Mouse (Mus musculus) adrenal gland, postnatal 36 days (tissue): Measurements from ENCODE around the gene Vmn1r54. TPM values are rescaled to one million over a fixed set of nuclear protein-coding genes. Genes with fewer than 3 reads are reported as not detected.
"Not testable (repeated sequence)": the region's sequence is repeated elsewhere in the genome, so short reads cannot be mapped to it uniquely, and the experiment has no call there.

Source experiments
- DNase-seq, 2 experiments: peaks; one replicate each; pipeline ENCODE4 v3.0.0; 2021; ENCODE audit warnings: mixed read lengths in 1 of 2
- long read RNA-seq, 2 experiments: library from polyadenylated mRNA; stranded (forward); transcript quantifications; one replicate each; pipeline ENCODE4 v2.0.0; 2021; ENCODE audit warnings: borderline sequencing depth in 2 of 2
- total RNA-seq, 2 experiments: library from RNA; stranded (reverse); gene quantifications; 2 replicates each; pipeline ENCODE4 v1.2.3; 2021

The Vmn1r54 gene
- total RNA-seq, result not detected
- long read RNA-seq, experiment 1, result 0 reads
- long read RNA-seq, experiment 2, result 0 reads

DNA sequence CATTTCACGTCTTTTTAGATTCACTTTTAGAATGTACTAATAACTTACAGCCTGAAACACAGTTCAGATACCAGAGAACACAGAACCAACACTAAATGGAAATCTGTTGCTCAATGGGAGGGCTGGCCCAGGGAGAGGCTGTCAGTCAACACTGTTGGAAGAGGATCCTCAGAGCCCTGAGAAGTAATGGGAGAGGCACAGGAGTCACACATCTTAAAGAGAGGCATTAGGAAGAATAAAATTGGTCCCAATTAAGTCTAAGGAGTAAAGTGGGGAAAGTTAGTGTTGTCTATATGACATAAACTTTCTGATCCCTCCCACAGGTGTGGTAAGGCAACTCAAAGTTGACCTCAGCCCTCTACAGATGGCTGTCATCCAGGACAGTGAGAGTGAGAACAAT lies at the start of gene Vmn1r54:
Gene Vmn1r54 (plus strand): TSS at position 301 of the 400 bp plus-strand sequence.
- DNase-seq, result no peak

DNA sequence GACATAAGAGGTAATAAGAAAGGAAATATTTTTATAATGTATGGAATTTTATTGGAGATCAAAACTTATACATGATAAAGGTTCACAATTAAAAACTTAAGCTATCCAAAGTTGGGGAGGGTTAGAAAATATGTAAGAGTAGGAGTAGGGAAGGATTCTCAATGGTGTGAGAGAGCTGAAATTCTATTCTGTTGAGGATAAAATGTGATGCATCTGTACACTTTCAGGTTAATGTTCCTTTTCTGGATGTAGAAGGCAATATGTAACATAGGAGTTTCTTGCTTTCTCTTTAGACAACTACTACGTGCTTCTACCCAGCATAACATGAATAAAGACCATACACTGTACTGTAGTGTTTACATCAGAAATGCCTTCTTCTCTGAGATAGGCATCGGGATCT lies 43.6 kb upstream of the Vmn1r54 start, which contains the start of gene V1ra8:
Gene V1ra8 (plus strand): TSS at position 301 of the 400 bp plus-strand sequence.
- DNase-seq, result not testable (repeated sequence)

DNA sequence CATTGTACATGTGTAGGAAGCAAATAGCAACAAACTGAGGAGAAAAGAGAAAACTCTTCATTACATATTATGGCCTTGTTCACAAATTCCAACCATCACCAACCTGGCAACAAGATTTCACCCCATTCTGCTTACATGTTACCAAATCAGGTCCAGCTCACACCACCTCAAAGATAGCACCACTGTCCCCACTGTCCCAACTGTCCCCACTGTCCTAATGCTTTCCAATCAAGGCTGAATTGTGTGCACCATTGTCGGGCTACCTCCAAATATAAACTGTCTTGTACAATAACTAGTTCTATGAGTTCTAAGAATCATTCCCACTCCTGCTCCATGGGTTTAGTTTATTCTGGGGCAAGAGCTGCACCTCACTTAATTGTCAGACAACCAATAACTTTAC lies 21.8 kb upstream of the Vmn1r54 start, which contains the start of gene Vmn1r53:
Gene Vmn1r53 (minus strand): TSS at position 101 of the 400 bp plus-strand sequence.
- no peak for DNase-seq

DNA sequence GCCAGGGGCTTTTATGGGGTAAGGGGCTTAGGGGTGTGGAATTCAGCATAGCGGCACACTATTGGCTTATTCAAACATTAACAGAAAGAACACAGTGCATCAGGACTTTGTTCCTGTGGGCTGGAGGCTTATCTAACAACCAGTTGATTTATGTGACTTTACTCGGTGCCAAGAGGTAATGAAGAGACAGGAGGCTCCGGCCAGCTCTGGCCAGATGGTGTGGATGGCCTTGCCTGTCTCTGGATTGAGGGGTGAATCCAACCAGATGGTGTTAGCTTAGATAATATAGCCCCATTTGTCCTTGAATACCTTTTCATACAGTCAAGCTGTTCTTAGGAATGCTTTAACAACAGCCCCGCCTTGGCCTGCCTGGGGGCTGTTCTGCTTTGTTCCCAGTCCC lies 14.0 kb upstream of the Vmn1r54 start:
- not testable (repeated sequence) for DNase-seq

DNA sequence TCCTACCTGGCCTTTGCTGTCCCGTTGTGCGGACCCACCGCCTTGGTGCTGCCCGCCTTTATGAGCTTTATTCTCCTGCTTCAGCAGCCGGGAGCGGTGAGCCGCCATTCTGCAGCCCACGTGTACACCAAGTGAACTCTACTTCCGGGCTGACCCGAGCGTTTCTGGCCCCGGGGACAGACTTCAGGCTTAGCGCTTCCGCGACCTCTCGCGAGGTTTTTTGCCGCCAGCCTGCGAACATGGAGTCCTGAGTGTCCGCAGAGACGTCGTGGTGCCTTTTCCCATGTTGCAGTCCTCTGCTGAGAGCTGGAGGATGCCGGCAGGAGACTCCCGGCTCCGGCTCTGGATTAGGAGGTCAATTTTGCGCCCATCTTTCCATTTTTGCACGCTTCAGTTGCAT lies 13.4 kb upstream of the Vmn1r54 start:
- no peak for DNase-seq

DNA sequence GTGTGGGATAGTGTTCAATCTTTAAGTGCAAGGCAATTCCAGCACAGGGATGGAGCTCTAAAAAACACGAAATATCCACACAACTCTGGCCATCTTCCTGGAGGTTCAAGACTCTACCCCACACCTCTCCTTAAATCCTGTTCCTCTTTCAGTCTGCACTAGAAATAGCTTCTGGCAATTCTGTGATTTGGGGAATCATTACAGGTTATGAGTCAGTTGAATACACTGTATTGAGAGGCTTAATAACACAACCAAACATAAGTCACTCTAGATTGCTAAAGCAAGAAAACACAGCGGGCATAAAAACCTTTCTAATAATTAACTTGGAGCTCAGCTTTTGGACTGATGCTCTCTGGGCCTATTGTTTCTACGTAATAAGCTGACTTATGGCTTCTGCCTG lies 2.1 kb upstream of the Vmn1r54 start:
- DNase-seq, result no peak

DNA sequence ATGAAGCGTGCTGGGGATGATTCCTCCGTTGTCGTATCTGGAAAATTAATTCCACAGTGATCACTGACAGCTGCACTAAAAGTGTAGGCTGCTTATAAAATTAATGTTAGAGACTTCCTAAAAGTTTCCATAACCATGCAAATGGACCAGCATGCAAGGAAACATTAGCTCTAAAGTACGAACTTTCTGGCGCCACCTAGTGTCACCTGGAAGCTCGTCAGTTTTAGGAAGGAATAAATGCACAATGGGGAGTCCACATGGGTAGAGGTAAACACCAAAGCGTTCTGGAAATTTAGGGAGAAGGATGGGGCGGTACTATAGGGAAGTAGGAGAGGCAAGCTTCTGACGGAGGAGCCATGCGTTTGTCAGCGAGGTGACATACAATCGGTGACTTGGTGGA lies 42.2 kb downstream of the Vmn1r54 start:
- peak; percentile 14 to 35 for DNase-seq

DNA sequence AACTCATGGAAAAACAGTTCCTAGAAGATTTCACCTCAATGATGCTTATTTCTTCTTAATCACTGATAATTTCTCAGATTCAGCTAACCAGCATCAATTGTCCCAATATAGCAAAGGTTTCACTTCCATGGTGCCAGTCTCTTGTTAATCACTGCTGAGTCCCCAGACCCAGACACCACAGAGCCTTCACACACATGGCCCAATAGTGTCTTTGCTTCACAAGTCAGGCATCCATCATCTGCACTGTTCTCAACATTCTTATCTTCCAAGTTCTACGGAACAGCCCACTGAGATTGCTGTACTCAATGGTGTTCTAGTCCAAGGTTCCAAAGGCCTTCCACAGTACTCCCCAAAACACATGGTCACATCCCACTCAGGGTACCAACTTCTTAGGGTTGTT lies 54.8 kb downstream of the Vmn1r54 start, which contains the start of gene BC048671:
Gene BC048671 (plus strand): TSS at position 301 of the 400 bp plus-strand sequence.
- no peak for DNase-seq

DNA sequence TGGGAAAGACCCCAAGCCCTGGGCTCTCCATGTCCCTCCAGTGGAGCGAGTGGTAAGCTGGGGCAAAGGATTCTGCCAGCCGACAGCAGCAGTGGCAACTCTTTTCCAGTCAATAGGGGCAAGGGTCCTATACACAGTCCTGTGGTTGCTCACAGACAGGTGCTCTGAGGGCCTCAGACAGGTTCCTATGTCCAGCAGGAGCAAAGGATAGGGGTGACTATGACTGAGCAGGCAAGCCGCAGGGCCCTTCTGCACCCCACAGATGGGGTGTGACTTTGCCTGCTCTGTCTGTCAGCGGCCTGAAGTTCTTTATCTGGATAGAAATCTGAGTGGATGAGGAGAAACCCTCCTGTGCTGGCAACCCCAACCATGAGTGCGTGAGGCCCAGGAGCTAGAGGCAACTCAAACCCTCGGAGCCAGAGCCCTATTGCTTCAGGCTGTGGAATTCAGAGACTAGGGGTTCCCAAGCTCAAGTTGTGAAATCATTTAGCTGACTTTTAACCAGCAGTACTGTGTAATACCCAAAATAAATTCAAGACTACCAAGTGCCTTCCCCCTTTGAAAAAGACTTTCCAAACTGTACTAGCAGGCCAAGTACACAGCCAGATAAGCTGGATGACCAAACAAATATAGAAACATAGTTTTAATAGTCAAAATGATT lies 60.3 kb downstream of the Vmn1r54 start:
- no peak for DNase-seq

DNA sequence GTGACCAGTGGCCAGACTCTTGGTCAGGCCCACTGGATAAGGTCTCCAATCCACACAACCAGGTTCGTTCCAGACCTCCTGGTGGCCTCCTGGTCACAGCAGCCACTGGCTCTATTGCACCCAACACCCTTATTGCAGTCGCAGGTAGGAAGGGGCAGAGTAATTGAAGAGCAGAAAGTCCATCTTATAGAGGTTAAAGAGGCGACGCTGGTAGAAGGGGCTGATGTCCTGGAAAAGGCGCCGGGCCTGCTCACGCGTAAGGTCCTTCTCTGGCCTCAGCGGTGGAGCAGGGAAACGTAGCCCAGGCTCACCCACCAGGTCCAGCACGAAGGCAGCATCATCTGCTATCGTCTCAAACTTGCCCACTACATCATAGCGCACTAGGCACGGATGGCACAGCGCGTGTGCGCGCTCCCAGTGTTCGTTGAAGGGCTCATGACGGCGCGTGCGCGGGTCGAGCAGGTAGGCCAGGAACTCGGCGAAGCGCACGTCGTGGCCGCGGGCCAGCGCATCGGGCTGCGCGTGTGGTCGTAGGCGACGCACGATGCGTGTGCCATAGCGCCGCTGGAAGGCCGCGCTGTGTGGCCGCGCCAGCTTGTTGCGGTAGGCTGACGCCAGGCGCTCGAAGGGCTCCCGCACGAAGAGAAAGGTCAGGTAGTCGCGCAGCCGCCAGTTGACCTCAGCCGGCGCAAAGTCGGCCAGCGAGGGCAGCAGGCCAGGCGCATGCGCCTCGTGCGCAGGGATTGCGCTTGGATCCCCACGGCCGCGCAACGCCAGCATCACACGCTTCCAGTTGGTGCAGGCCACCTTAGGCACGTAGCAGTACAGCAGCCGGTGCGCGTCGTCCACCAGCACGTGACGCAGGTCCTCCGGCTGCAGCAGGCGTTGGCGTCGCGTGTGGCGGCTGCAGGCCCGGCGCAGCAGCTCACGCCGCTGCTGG lies 63.0 kb downstream of the Vmn1r54 start:
- no peak for DNase-seq

DNA sequence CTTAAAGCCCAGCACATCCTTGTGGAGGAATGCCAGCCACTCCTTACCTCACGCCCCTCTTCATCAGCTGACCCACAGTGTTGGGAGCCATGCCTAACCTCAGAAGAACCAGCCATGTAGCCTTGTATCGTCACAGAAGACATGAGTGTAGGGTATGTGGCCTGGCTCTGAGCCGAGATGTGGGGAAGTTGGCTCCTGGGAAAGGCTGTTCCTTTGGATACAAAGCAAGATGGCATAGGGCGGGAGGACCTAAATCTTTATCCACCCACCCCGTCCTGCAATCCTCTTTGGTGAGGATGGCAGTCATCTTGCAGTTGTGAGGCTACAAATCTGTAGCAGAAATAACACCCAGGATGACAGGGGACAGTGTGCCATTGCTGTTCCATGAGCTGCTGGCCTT lies 69.9 kb downstream of the Vmn1r54 start:
- no peak for DNase-seq

DNA sequence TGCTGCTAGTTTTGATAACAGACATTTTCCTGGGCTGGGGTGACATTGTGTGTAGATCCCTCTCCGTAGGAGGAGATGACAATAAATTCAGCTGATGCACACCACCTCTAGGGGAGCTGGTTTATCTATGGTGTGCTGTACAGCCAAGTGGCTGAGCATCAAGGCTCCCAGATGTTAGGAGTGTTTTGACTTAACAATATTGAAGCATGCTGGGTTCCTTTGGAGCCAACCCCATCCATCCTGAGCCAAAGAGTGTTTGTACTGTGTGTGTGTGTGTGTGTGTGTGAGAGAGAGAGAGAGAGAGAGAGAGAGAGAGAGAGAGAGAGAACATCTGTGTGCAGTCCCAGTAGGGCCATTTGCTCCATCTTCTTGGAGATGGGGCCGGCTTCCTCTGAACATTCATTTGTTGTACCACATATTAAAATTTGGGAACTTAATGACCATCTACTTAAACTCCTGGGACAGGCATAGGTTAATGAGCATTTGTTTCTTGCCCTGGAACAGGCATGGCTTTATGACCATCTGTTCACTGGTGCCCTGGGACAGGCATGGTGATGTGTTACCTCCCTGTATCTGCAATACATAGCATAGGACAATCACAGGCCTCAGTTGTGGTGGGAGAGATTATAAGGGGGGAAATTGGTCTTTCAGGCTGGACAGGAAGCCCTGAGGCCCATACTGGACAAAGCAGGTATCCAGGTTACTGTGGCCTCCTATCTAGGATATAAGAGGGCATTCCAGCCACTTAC lies 71.6 kb downstream of the Vmn1r54 start:
- DNase-seq, result no peak

DNA sequence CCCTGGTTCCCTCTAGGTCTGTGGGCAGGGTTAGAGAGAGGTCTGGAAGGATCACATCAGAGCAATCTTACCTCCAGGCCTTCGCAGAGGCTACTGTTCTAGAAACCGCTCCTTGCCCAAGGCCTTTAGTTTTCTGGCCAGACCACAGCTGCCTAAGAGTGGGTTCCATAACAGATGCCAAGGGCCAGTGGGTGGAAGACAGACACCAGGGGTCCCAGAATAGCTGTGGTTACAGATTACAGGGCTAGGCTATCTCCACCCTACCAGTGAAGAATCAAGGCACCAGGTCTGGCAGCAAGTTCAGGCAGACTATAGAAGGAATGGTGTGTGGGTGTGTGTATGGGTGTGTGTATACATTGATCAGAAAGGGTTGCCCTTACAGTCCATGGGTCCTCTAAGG lies 72.9 kb downstream of the Vmn1r54 start:
- DNase-seq, result no peak

DNA sequence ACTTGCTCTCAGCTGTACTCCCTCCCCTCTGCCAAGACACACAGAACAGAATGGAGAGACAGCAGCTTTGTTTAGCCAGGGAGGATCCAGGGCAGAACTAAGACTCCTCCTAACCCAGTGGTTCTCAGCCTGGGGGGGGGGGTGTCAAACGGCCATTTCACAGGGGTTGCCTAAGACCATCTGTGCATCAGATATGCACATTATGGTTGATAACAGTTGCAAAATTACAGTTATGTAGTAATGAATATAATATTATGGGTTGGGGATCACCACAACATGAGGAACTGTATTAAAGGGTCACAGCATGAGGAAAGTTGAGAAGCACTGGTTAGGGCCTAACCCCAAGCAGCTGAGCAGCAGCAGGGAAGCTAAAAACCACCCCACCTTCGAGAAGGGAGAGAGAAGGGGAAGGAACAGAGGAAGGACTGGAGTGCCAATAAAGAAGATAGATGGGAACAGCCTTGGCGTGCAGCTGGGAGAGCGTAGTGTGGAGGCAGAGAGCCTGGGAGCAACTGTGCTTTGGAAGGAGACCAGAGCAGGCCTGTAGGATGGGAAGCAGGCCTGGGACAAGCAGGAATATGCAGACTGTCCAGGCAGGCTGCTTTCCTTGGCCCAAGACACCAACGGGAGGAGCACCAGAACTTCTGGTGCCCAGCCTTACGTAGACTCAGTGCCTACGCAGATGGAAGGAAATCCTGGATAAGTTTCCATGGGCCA lies 73.5 kb downstream of the Vmn1r54 start:
- DNase-seq, result no peak

DNA sequence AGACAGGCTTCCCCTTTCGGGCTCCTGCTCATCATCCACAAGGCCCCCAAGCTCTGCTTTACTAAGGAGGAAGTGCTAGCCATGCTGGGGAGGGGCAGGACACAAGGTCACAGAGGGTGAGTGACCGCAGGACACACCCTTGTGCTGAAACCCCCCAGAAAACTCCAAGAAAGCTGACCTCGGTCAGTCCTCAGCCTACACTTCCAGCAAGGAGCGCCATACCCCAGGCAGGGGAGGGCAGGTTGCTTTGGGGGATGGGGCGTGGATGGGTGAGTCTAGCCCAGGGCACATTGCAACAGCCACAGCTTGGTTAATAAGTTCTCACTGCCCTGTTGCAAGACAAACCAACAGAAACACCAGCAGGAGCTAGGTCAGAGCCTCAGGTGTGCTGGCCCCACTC lies 74.3 kb downstream of the Vmn1r54 start:
- no peak for DNase-seq

Other genes starting within 250 kb of the Vmn1r54 start
- not detected for gene Vmn1r47, start 230.2 kb upstream of the Vmn1r54 start, total RNA-seq
- not detected for gene Vmn1r48, start 209.5 kb upstream of the Vmn1r54 start, total RNA-seq
- not detected for gene Vmn1r49, start 167.8 kb upstream of the Vmn1r54 start, total RNA-seq
- not detected for gene Vmn1r50, start 144.9 kb upstream of the Vmn1r54 start, total RNA-seq
- not detected for gene Vmn1r51, start 123.7 kb upstream of the Vmn1r54 start, total RNA-seq
- gene Vmn1r52, start 71.5 kb upstream of the Vmn1r54 start, total RNA-seq, result not detected
- gene V1ra8, start 43.5 kb upstream of the Vmn1r54 start, total RNA-seq, result not detected
- not detected for gene Vmn1r53, start 21.9 kb upstream of the Vmn1r54 start, total RNA-seq
- gene BC048671, start 54.9 kb downstream of the Vmn1r54 start, total RNA-seq, result not detected
- under 1 TPM in 1 of 2 experiments, not detected in 1; 0.17 TPM for gene Chst13, start 78.9 kb downstream of the Vmn1r54 start, total RNA-seq
- under 1 TPM; 0.20 to 0.53 TPM for gene Uroc1, start 87.0 kb downstream of the Vmn1r54 start, total RNA-seq
- gene Zxdc, start 123.2 kb downstream of the Vmn1r54 start, total RNA-seq, result 10 to 100 TPM; 25.1 to 33.2 TPM
- 1 to 10 TPM in 1 of 2 experiments, under 1 TPM in 1; 0.46 to 1.2 TPM for gene Cfap100, start 182.5 kb downstream of the Vmn1r54 start, total RNA-seq
- gene Klf15, start 216.3 kb downstream of the Vmn1r54 start, total RNA-seq, result 10 to 100 TPM; 31.8 to 35.7 TPM
- gene Aldh1l1, start 240.1 kb downstream of the Vmn1r54 start, total RNA-seq, result 100 to 1,000 TPM; 136 to 172 TPM